Mouse (Mus musculus) Patski (cell line): ENCODE measurements around the gene Mrps25. TPM values are rescaled to one million over a fixed set of nuclear protein-coding genes. Genes with fewer than 3 reads are reported as not detected.
A peak's percentile ranks its signal among the peaks of the same experiment; 100 is the strongest.

Source experiments
- ATAC-seq: fragments of 100-300 bp; one replicate; pipeline ENCODE4 v1.8.0; 2021
- CTCF ChIA-PET: fragments of 350-600 bp; sonication (Branson Sonifier 250); formaldehyde crosslinking; loops from one replicate; lab custom pipeline; 2022; ENCODE audit warnings: inconsistent platforms; lab: Charles Lee
- POLR2A ChIA-PET: fragments of 350-600 bp; sonication (Branson Sonifier 250); formaldehyde crosslinking; loops from one replicate; lab custom pipeline; 2022; ENCODE audit warnings: antibody characterized with exemption, inconsistent platforms; lab: Charles Lee
- DNase-seq: peaks from one replicate; pipeline ENCODE4 v3.0.0-alpha.2; 2011; ENCODE audit warnings: low read depth, low spot score
- H3K27me3 ChIP-seq: fragments of 371-371 bp; one replicate; pipeline ENCODE4 v1.5.1; 2021
- CTCF ChIP-seq: fragments of 100-300 bp; IDR thresholded peaks from one replicate; pipeline ENCODE4 v1.5.1; 2021
- in situ Hi-C: fragments of 300-500 bp; cut with MboI; formaldehyde crosslinking; loops from 3 replicates; pipeline ENCODE4 v1.11.1; 2018; ENCODE audit warnings: low pct_unique_long_range_greater_than_20kb, mixed read lengths
- polyA plus RNA-seq: library from polyadenylated mRNA; unstranded; gene quantifications from one replicate; pipeline ENCODE4 v1.2.3, GENCODE M21; 2021

Mrps25 gene
- polyA plus RNA-seq, 1 experiment from 2014 or later = 92.5 TPM

DNA sequence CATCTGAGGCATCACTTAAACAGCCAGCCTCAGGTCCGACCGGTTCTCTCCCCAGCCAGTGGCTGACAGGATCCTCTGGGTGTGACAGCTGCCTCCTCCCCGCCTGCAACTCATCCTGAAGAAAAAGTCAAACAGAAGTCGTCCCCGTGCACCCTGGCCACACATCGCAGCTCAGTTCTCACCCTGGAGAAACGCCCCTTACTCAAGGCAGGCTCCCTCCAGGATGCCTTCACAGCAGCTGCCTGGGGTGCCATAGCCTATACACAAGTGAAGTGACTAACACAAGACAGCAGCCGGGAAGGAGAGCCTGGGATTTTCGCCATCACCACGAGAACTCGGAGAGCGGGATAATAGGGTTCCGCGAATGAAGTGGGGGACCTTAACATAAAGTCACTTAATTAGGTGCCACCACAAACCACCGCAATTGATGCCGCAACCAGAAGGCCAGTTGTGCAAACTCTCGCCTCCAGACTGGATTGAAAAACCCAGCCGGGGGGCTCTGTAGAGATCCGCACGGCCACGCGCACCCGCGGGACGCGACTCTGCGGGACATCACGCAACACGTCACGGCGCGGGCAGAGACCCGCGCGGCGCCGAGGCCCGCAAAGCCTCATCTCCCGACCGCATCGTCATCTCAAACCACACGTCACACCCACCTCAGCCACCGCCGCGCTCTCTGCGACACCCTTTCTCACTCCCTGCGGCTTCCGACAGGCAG is 30.4 kb upstream of the Mrps25 start:
- no peaks in the 10 kb centered on the region for H3K27me3 ChIP-seq
- DNase-seq = no peak
- CTCF ChIA-PET = no interaction called here
- in situ Hi-C loops = no loop called here
- POLR2A ChIA-PET = no interaction called here
- no peak for TF ChIP-seq CTCF
- peak; percentile 49 for ATAC-seq

DNA sequence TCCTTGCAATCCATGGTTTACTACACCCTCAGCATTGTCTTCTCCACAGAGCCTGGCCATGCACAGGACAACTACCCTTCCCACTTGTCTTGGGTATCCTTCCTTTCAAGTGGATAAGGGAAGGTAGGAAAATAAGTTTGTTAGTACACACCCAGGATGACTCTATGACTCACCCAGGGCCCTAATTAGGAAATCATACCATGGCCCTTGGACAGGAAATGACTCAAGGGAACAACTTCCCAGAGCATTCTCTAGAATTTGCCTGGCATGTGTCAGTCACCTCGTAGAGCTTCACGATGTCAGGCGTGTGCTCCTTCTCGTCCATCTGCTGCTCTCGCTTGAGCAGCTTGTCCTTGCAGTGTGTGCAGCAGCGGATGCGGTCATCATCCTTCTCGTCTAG is 15.6 kb upstream of the Mrps25 start:
- in situ Hi-C loops = no loop called here
- CTCF ChIA-PET = interaction anchor here (1.6 kb wide), 1 partner anchor 11 kb away, joined by 3 read pairs; no protein-coding TSS in a partner anchor
- DNase-seq = no peak
- TF ChIP-seq CTCF = no peak
- no peak for ATAC-seq
- no peaks in the 10 kb centered on the region for H3K27me3 ChIP-seq
- POLR2A ChIA-PET = no interaction called here

DNA sequence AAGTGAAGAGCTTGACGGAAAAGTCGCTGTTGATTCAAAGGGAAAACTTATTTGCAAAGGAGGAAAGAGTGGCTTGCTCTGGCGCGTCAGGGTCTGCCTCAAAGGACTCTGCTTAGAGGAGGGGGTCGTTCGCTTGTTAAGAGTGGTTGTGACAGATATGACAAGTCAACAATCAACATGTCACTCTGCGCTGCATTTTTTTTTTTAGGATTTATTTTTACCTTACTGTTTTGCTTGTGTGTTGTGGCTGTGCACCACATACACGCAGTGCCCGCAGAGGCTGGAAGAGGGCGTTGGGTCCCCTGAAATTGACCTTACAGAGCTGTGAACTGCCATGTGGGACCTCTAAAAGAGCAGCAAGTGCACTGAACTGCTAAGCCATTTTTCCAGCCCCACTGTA is 345 bp upstream of the Mrps25 start:
- no peak for DNase-seq
- CTCF ChIA-PET = interaction anchor here (1.2 kb wide), 1 partner anchor 22 kb away, joined by 3 read pairs; no protein-coding TSS in a partner anchor
- POLR2A ChIA-PET = interaction anchor here (0.8 to 1.2 kb wide), 3 partner anchors 8 to 80 kb away, joined by 3 read pairs; no protein-coding TSS in a partner anchor
- no peak for TF ChIP-seq CTCF
- in situ Hi-C loops = no loop called here
- ATAC-seq = peak; percentile 35
- no peaks in the 10 kb centered on the region for H3K27me3 ChIP-seq

DNA sequence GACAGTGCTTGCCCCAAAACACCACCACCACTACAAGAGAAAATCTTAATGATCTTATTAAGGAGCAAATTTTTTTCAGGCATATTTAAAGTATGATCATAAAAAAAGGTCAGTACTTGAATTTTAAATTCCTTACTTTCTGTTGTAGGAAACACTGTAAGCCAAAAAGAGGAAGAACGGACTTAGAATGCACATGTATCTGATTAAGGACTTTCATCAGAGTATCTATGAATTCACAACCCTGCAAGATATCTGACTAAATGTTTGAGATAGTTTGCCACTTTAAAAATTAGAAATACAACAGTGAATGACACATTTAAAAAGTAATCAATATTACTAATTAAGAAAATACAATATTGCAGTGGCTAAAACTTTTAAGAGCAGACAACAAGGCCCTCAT is 7.4 kb downstream of the Mrps25 start:
- POLR2A ChIA-PET = no interaction called here
- H3K27me3 ChIP-seq = no peaks in the 10 kb centered on the region
- ATAC-seq (no peak), DNase-seq (no peak)
- TF ChIP-seq CTCF = no peak
- in situ Hi-C loops = no loop called here
- CTCF ChIA-PET = no interaction called here

DNA sequence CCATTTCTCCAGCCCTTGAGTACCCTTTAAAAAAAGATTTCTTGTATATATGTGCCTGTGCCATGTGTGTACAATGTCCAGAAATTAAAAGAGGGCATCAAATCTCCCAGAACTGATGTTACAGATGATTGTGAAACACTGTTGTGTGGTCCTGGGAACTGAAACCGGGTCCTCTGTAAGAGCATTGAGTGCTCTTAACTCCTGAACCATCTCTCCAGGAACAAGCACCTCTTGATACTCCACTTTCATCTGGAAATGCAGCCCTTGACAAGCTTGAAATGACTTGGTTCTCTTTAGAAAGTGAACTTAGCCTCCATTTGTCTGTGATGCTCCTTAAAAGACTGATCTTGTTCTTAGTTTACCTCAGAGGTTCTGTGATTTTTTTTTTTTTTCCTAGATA is 21.1 kb downstream of the Mrps25 start:
- CTCF ChIA-PET = interaction anchor here (0.7 kb wide), 1 partner anchor 11 kb away, joined by 3 read pairs; no protein-coding TSS in a partner anchor
- no peaks in the 10 kb centered on the region for H3K27me3 ChIP-seq
- DNase-seq = no peak
- no peak for TF ChIP-seq CTCF
- in situ Hi-C loops = no loop called here
- POLR2A ChIA-PET = no interaction called here
- no peak for ATAC-seq

DNA sequence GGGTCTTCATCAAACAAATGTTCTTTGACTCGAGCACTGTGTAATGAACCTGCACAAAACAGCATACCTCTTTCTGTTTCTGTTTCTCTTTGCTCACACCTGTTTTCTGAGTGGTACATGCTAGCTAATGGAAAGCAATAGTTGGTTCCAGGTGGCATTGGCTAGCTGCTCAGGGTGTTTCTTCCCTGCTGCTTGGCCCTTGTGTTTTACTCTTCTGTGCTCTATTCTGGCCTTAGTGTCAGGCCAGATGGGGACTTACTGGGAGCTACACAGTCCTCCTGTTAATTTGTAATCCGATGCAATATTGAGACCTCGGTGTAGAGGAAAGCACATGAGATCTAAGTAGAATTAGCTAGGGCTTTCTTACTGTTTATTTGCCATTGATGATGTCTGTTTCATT is 25.0 kb downstream of the Mrps25 start:
- ChIA-PET POLR2A (no interaction called here), CTCF (no interaction called here)
- in situ Hi-C loops = no loop called here
- no peaks in the 10 kb centered on the region for H3K27me3 ChIP-seq
- DNase-seq (no peak), ATAC-seq (no peak)
- no peak for TF ChIP-seq CTCF

DNA sequence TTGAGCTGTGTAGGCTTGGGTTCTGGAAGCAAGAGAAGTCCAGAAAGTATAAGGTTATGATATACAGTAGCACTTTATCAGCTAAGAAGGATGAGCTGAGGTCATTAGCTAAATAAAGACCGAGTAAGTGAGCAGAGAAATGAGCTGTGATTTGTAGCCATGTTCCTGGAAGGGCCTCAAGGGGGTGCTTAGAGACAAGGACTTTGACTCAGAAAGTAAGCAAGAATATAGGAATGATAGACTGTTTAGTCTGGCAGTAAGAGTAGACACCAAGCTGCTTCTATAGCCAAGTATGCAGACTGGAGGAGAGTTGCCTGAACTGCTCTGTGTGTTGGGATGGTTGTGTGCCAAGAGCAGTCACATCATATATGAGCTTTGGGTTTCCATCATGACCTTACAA is 30.1 kb downstream of the Mrps25 start:
- in situ Hi-C loops = no loop called here
- DNase-seq (no peak), ATAC-seq (no peak)
- CTCF ChIA-PET = no interaction called here
- no peaks in the 10 kb centered on the region for H3K27me3 ChIP-seq
- POLR2A ChIA-PET = no interaction called here
- TF ChIP-seq CTCF = no peak

DNA sequence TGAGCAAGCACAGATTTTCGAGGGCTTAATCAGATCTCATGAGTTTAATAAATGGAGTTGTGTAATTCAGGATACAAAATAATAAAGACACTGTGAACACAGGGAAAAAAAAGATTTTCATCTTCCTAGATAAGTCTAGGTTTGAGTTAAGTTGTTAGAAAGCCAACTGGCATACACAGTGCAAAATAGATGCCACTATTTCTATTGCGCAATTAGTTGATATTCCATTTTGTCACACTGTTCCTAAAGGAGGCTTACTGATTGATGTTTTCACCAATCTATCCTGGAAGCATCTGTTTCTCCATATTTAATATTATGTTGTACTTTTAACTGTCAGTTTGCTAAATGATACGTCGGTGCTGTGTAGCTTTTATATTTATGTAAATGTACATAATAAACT is 38.0 kb downstream of the Mrps25 start:
- ATAC-seq = no peak
- H3K27me3 ChIP-seq = no peaks in the 10 kb centered on the region
- in situ Hi-C loops = no loop called here
- DNase-seq = no peak
- no peak for TF ChIP-seq CTCF
- ChIA-PET POLR2A (no interaction called here), CTCF (no interaction called here)

DNA sequence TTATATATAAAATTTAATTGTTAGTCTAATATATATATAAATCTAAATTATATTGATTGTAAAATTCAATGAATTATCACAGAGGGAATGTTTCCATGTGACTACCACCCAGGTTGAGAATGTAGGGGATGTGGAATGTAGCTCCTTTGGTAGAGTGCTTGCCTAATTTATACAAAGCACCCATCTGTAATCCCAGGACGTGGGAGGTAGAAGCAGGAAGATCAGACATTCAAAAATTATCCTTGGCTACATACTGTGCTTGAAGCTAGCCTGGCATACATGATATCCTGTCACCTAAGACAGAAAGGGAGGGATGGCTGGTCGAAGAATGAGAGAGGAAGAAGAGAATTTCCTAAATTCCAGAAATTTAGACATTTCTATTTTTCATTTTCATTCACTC is 47.5 kb downstream of the Mrps25 start:
- no peaks in the 10 kb centered on the region for H3K27me3 ChIP-seq
- ATAC-seq (no peak), DNase-seq (no peak)
- ChIA-PET POLR2A (no interaction called here), CTCF (interaction anchor here (0.7 kb wide), 1 partner anchor 32 kb away, joined by 3 read pairs; no protein-coding TSS in a partner anchor)
- TF ChIP-seq CTCF = no peak
- in situ Hi-C loops = no loop called here

DNA sequence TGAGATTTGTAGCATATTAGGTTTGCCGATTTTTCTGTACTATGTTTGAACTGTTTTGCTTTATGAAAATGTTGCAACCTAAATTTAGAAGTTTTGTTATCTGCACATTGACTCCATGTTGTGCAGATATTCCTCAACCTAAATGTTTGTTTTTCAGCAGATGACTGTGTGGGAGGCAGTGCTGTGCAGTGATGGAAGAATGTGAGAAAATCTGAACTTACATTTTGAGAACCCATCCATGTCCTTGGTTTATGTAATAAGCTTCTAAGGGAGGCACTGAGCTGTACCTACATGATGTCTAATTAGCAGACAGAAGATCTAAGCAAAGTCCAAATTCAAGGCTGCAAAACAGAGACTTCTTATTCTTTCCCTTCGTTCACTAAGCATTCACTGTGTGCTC is 50.2 kb downstream of the Mrps25 start:
- POLR2A ChIA-PET = no interaction called here
- CTCF ChIA-PET = no interaction called here
- no peaks in the 10 kb centered on the region for H3K27me3 ChIP-seq
- DNase-seq (no peak), ATAC-seq (no peak)
- in situ Hi-C loops = no loop called here
- no peak for TF ChIP-seq CTCF
